Mouse (Mus musculus) thymus, postnatal 4 days (tissue): Measurements from ENCODE around the gene Pycr1.

Source experiments
- DNase-seq: peaks from one replicate; pipeline ENCODE4 v3.0.0; 2021

The Pycr1 gene

DNA sequence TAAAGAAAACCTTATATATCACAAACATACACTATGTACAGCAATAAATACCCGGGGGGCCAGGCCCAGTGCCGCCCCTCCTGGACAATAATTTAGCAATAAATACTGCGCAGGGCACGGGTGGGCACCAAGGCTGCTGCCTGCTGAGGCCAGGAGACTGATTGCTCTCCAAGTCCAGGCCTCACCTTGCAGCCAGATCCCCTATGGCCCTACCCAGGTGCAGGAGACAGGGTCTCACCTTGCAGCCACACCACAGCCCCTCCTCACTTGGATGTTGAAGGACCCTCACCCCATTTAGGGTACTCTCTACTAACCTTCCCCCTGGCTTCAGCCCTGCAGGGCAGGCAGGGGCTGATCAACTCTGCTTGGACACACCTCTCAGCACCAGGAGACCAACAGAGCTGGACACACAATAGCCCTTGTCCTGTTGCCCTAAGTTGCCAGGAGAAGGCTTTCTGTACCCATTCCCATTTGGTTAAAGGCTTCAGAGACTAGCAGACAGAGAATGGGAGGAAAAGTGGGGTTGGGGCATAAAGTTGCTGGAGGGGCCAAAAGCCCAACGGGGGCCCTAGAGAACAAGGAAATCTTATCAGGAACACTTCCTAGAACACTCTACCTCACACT, 18.3 kb downstream of the Pycr1 start, which contains the start of gene Sirt7:
Gene Sirt7, minus strand, starts transcription at position 89 of the 624 bp plus-strand sequence.
- DNase-seq: peak; percentile 49

DNA sequence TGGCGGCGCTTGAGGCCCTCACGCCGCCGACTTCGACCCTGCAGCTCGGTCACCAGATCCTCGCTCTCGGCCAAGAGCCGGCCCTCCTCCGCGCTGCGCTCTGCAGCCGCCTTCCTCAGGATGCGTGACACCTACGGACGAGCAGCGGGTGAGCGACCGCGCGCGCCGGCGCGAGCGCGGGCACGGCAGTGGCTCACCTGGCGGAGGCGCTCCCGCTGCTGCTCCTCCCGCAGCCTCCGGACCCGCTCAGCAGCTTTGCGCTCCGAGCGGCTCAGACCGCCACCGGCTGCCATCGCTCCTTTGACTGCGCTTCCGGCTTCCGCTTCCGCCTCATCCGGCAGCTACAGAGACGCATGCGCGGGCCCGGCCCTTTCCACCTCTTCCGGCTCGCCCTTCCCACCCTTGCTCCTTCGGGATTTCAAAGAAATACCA, 18.9 kb downstream of the Pycr1 start:
- peak; percentile 93 for DNase-seq

DNA sequence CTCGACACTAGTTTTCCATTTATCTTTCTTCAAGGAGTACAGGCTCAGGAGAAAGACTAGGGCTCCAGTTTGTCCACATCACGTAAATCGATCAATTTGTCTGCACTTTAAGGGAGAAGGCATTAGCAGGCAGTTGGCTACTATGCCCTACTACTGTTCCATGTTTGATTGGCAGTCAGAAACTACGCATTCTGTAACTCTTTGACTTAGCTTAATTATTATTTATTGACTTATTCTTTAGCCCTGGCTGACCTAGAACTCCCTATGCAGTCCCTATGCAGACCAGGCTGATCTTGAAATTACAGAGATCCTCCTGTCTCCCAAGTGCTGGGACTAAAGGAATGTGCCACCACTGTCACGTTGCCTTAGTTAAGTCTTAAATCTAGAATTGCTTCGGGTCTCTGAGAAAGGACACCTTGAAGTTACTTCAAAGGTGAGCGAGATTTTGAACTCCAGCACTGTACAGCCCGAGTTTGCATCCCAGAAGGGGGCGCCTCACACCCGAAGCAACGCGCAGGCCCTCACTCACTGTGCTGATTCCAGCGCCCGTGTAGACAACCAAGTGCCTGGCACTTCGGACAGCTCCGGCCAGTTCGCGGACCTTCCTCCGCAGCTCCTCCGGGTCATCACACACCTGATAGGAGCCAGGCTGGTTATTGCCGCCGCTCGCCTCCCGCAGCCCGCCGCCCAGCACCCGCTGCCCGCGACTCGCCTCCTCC, 19.4 kb downstream of the Pycr1 start:
- DNase-seq: peak; percentile 91

DNA sequence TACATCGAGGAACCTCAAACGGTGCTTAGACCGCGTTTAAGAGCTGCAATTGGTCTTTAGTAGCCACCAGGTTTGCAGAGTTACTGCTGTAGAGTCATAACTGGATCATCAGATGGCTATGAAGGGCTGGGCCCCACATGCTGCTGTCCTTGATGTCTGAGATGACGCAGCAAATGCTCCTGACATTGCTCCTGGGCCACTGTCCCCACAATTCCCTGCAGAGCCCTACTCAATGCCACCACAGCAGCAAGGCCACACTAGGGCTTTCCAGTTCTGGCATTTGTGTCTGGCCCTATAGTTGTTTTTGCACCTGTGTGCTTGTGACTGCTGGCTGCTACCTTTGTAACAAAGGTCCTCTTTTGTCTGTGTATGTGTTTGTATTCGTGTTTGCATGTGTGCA, 20.8 kb downstream of the Pycr1 start:
- no peak for DNase-seq

DNA sequence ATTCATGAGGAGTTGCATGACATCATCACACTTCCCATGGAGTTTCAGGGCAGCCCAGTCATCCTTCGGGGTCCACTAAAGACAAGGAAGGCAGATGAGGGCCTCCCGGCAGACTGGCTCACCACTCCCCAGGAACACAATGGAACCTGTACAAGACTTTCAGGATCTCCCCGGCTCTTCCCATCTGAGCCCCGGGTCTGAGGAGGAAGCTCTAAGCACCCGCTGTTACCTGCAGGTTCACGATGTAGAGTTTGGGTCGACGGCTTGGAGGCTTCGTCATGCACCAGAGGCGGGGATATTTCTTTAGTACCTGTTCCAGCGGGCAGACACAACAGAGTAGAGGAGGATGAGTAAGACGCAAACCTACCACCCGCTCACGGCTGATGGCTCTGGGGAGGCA, 23.4 kb downstream of the Pycr1 start:
- DNase-seq: no peak

DNA sequence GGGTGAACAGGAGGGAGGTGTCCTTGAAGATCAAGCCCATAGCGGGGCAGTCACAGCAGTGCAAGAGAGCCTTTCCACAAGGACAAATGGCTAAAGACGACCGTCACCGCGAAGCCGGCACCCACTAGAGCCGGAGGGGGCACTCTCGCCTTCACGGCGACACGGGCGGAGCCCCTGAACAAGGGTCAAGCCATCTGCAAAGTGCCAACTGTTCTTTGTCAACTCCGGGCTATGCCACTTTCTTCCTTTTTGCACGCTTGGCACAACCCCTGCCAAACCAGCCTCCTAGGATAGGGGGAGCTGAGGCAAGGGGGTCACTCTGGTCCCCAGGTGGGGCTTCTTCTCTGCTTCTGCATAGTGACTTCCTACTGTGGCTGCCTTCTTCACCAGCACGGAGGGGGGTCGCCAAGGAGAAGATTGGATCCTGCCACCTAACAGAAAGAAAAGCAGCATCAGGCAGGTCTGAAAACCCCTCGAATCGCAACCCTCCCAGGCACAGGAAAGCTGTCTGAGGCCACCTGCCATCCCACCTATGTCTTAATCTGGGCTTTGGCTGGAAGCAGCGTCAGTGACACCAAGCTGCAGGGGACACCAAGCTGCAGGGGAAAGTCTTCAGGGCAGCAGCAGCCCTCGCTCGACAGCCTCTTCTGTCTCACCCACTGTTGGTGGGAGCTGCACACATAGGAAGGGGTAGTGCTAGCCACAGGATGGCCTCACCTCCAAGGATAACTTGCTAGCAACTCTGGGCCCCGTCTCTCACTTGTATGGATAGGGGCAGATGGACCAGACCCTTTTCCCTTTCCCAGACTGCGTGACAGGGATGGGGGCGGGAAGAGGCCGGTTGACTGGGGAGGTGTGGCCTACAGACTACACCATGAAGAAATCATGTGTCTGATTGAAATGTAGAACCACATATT, 24.7 kb downstream of the Pycr1 start:
- no peak for DNase-seq

DNA sequence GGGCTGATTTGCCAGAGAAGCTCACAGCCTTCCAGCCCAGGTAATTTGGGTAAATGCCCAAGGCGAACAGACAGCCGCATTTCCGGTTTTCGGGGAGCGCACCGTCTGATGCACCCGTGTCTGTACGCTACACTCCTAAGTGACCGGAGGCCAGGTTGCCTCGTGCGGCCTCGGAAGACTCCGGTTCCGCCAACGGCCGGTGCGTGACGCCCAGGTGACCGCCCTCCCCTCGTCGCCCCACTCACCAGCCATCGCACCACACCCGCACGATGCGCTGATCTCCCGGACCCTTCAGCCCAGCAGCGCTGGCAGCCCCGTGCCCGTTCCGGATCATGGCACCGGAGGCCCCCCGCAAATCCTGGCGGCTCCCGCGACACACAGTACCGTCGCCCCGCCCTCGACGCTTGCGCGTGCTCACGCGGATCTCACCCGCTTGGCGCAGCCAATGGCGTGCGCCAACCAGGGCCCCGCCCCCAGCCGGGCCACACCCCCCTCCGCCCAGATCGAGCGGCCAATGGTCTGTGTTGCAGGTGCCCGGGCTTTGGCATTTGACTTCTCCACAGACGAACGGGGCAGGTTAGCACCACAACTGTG, 26.0 kb downstream of the Pycr1 start, which contains the start of gene Pcyt2:
Gene Pcyt2, minus strand, starts transcription at position 418 of the 594 bp plus-strand sequence.
- peak; percentile 97 for DNase-seq

DNA sequence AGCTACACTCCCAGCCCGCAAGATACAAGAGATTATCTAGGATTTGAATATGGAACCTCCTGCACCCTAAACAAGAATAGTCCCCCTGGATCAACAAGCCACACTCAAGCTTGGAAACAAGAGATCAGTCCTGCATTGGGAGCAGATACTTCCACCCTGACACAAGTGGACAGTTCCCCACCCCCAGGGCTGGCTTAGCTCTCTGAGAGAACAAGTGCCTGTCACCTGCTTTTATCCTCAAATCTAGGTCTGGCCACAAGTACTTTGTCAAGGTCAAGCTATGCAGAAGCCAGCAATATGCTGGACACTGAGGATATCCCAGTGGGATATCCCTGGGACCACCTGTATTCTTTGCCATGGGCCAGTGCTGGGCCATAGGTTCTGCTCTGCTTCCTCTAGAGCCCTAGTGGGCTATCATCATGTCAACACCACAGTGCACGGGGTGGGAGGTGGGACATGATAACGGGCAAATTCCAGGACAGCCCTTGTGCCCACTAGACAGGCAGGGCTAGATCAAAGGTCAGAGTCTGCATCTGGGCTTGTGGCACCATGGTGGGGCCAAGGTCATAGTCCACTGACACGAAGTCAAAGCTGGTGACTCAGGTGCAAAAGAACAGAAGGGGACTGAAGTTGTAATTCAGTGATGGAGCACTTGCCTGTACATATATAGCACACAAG, 26.8 kb downstream of the Pycr1 start:
- DNase-seq: no peak

DNA sequence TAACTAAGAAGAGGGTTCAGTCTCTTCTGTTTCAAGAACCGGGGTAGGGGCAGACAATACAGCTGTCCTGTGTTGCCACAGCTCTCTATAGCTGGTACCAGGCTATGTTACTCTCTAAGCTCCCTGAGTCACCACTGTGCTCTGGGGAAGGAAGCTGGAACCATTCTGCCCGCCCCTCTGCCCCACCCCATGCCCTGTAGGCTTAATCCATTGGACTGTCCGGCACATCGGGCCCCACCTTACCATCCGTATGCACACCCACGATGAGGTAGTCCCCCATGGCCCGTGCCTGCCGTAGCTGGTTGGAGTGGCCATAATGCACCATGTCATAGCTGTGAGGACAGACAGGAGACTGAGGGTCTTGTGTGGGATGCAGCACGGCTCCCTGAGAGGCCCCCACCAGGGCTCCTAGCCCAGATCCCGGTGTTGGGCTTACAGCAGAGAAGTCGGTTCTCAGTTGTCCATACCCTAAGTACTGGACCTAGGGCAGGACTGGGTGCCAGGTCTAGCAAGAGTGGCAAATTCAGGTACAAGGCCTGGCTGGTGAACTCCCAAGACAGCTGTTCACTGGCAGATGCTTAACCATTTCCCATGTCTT, 27.9 kb downstream of the Pycr1 start:
- no peak for DNase-seq

DNA sequence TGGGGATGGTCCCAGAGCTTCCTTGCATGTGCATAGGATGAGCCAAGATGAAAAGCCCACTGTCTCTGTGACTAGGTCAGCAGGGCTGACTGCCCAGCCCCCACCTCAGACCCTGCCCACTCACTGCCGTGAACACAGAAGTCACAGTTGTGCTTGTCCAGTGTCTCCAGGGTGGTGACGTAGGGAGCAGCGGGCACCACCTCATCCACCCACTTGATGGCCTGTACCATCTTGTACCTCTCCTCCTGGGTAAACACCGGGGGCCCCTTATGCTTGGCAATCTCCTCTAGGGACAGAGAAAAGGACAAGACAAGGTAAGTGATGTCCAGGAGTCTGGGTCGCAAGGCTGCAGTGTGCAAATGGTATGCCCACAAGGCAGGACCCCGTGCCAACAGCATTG, 28.4 kb downstream of the Pycr1 start:
- no peak for DNase-seq

DNA sequence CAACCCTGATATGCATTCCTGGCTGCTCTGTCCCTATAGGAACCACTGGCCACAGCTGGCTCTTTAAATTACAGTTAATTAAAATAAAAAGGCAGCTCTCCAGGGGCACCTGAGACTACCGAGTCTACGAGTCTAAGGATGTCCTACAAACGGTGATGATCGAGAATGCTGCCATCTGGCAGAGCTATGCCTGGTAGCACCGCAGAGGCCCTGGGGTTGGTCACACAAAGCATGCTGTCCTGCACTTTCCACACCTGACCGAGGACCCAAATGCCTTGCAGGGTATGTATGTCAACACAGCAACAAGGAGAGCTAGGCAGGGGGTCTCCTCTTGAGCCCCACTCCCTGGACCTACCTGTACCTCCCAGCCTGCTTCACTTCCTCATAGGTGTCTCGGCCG, 29.6 kb downstream of the Pycr1 start:
- no peak for DNase-seq

DNA sequence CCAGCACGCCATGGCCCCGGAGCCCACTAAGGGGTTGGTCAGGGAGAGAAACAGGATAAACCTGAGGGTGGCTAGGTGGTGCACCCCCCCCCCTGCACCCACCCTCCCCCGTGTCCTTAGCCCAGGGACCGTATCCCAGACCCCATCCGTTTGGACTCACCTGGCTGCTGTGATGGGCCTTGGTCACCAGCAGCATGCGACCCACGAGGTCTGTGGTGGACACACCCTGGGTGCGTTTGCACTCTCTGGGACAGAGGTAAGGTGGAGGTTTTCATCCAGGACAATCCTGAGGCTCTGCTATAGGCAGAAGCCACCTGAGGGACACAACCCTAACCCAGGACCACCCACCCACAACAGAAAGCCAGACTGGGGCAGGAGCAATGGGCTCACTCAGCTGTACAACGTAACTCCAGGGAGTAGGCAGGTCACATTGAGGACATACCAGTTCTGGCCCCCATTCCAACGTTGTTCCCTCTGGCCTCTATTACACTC, 30.0 kb downstream of the Pycr1 start:
- no peak for DNase-seq

DNA sequence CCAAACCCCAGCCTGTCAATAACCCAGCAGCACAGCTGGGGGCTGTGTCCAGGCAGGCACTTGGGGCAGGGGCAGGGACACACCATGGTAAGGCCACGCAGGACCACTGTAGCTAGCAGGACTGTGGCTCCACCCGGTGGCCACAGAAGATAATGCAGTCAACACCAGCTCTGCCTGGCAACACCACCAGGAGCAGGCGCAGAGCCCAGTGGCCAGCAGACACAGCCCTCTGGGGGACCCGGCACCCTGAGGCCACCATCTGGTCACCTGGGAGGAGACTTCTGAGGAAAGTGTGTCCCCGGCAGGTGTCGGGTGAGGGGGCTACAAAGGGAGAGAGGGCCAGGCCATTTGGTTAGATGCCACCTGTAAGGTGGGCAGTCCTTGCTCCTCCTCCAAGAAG, 30.8 kb downstream of the Pycr1 start:
- DNase-seq: peak; percentile 89

DNA sequence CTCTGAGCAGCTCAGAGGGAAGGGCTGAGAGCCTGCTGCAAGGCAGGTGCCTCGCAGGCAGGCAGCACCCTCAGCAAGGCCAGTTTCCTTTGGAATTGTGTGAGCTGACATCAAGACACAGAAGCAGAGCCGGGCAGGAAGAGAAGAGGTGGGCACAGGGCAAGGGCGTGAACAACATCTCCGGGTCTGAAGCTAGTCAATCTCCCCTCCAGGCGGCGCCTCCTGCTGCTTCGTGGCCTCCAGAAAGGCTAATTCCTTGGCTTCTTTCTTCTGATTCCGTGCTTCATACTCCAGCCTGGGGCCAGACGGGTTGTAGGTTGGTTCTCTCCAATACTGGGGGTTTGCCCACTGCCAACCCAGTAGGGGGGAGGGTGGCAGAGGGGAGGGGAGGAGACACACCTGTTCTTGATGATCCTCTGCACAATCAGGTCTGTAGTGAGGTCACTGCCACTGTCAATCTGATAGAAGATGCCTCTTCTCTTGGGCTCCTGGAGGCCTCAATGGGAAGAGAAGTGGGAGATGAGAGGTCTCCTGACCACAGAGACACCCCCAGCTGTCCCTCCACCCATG, 33.0 kb downstream of the Pycr1 start:
- no peak for DNase-seq

DNA sequence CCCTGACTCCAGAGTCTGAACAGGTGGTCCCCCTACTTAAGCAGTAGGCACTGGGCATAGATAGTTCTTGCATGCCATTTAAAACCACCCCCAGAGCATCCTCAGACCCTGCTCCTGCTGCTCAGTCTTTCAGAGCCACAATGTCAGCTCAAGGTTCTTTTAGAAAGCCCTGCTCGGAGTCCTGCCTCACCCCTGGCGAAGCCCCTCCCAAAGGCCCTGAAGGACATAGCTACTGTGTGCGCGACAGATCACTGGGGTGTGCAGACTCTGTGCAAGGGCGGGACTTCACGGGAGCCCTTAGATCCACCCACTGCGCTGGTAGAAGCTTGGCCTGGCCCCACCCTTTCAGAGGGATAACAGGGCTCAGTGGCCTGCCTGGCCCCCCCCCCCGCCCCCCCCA, 34.3 kb downstream of the Pycr1 start:
- no peak for DNase-seq

DNA sequence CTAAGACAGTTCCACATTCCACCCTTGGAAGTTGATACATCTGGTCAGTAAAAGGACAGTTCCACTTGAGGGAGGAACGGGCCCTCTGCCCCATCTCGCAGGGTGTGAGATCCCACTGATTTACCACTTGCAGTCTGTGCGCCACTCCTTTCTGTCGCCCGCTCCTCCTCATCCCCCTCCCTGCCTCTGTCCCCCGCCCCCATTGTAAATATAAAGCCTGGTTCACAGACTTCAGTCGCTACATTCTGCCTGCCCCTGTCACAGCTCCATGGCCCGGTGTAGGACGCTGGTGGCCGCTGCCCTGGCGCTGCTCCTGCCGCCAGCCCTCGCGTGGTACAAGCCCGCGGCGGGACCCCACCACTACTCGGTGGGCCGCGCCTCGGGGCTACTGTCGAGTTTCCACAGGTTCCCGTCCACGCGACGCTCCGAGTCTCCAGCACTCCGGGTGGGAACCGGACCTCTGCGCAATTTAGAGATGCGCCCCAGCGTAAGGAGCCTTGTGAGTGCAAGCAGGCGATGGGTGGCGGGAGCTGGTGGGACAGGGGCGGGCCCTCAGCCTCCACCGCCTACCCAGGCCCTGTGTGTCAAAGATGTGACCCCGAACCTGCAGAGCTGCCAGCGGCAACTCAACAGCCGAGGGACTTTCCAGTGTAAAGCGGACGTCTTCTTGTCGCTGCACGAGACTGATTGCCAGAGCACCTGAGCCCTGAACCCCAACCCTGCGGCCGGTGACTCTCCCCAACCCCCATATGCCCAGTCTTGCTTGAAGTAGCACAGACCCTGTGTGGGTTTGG, 35.1 kb downstream of the Pycr1 start, which contains the start of gene Npb:
Gene Npb, plus strand, starts transcription at position 237 of the 794 bp plus-strand sequence.
- no peak for DNase-seq

DNA sequence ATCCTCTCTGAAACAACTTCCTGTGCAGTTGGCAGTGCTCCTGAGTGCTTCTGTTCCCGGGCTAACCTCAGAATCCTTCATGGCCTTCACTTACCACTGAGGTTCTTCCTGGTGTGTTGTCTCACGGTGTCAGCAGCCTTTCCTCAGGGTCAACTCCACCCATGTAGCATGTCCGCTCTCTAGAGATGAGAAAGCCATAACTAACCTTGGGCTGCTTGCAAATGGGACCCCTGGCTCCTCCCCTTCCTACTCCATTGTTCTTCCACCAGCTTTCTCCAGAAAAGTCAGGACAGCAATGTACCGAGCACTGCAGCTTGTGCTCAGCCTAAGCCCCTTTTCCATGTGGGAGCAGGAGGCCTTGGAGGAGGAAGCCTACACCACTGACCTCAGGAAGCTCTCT, 36.8 kb downstream of the Pycr1 start:
- DNase-seq: no peak

DNA sequence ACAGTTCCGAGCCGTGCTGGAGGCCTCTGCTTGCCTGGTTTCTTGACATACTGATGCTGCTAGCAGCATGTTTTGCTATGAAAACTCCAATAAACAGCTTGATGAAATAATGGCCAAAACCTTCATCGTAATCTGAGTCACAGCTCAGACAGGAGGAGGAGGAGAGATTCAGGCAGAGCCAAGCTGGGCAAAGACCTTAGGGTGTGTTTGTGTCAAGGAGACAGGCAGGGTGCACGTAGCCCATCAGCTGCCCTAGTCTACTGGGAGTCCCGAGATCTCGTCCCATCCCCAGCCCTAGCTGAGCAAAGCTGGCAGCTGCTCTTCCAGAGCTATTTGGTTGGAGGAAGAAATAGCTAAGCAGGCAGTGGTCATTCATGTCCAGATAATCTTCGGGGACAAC, 37.9 kb downstream of the Pycr1 start:
- DNase-seq: no peak

DNA sequence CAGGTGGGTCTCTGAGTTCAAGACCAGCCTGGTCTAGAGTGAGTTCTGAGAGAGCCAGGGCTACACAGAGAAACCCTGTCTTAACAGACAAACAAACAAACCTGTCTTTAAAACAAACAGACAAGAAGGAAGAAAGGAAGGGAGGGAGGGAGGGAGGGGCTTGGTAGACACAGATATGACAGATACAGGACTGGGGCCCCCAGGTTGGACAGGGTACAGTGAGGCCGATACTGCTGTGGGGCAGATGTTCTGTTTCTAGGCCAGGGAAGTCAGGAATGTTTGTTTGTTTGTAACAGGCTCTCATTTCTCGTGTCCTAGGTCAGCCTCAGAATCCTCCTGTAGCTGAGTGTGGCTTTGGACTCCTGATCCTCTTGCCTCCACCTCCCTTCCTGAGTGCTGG, 40.0 kb downstream of the Pycr1 start:
- no peak for DNase-seq

DNA sequence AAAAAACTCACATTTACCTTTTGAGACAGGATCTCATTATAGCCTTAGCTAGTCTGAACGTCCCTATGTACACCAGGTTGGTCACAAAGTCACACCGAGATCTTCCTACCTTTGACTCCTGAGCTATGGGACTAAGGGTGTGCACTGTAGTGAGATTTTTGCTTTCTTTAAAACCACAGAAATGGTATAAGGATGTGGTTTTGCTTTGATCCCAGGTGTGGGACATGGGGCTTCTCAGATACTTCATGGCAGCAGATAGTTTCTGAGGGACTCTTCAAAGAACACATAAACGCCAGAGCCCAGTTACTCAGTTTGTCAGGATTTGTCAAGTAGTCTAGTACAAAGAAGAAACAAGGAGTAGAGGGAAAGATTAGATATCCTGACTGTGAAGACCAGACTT, 42.9 kb downstream of the Pycr1 start:
- no peak for DNase-seq
